Mouse (Mus musculus): Measurements from ENCODE around the gene Smchd1.
A peak's percentile ranks its signal among the peaks of the same experiment; 100 is the strongest.

The Smchd1 gene

DNA sequence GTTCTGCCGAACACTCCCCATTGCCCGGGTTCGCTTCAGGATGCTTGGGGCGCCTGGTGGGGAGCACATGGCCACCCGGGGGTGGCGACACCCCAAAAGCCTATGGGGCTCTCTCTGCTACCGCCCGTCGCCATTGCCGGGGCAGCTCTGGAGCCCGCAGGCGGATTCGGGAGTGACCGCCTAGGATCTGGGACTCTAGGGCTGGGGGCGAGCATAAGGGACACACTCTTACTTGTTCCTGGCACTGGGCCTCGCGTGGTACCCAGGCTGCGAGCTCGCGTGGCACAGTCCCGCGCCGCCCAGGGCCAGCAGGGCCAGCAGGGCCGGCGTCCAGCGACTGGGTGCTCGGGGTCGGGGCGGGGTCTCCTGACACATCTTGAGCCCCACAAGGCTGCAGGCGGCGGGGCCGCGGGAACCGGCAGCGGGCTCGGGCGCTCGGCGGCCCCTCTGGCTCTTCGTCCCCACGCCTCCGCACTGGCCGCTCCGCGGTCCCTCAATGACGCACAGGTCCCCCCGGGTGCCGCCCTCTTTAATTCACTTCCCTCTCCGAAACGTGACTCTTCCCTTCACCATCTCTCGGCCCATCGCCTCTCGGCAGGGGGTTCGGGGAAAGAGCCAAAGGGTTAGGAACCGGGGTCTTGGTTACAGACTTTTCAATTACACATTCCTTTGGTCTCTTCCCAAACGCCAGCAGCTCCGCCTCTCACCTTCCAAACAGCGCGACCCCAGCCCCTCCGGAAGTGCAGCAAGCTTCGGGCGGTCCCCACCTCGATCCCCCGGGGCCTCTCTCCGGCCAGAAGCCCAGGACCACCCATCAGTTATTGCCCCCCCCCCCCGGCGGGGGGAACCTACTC lies 164.4 kb downstream of the Smchd1 start:
- peak; percentile 63 to 67 for DNase-seq (ENCODE audit: low spot score in 2 of 2)

DNA sequence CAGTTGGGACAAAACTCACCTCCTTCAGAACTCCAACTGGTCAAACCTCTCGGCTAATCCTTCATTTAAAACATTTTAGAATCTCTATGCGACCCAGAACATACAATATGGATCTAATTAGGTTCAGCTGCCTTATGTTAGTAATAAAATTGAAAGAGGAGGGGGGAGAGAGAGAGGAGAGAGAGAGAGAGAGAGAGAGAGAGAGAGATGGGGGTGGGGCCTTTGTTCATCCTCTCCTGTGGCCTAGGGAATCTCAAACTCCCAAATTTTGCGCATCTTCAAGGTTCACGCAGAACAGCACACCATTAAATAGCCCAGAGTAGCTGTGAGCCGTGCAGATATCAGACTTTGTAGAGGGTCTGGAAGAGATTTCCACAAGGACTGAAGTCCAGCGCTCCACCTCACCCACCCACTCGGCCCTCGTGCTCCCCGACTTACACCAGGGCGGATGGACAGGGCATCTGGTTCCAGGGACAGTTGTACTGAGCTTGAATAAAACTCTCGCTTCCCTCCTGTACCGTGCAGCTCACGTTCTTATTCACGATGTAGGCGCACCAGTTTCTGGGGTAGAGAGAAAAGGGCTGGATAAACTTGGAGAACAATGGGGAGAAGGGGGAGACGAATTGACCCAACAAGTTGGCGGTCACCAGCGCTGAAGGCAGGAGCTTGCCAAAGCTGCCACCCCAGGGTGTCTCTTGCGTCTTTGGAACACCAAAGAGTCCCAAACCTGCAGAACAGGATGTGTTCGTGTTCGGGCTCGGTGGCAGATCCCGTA lies 165.2 kb downstream of the Smchd1 start:
- DNase-seq (ENCODE audit: low spot score in 2 of 2): no peak

DNA sequence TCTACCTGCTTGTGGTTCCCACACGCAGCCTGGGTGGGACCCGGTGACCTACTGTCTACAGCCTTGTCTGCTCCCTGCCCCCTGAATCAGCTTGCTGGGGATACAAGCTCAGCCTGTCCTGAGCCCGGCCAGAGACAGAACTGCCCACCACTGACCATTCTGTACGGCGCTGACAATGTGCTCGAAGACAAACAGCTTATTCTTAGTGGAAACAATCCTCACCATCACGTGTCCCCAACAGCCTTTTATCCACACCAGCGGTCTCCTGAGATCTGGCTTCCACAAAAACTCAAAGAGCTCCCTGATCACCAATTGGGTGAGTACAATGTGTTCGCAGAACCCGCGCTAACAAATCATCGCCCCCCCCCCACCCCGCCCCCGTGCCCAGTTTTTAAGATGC lies 166.0 kb downstream of the Smchd1 start:
- DNase-seq (ENCODE audit: low spot score in 2 of 2): no peak

DNA sequence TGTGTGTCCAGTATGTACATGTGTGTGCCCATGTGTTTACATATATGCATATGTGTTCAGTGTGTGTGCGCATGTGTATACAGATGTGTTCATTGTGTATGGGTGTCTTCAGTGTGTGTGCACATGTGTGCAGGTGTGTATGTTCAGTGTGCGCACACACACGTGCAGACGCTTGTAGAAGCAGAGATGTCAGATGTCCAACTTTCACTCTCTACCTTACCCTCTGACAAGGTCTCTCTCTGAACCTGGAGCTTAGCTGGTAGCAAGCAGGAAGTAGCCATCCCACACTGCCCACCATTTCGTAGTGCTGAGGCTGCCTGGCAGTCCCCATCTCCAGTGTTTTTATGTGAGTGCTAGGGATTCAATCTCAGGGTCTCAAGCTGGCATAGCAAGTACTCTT lies 166.8 kb downstream of the Smchd1 start:
- DNase-seq (ENCODE audit: low spot score in 2 of 2): no peak

DNA sequence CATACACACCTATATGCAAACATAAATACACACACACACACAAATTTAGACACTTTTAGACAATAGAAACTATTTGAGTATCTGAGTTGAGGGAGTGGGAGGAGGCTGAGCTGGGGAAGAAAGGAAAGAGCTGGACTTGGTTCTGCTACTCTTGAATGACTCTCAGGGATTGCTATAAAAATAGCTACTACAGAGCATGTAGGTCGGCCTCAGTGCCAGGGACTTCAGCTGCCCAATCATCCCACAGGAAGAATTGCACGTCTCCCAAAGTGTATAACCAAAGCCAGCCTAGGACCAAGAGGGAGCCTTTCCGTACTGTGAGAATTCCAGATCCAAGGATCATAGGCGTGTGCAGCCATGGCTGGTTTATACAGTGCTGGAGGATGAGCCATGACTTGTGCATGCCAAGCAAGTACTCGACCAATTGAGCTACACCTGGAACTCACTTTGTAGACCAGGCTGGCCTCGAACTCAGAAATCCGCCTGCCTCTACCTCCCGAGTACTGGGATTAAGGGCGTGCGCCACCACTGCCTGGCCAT lies 167.8 kb downstream of the Smchd1 start:
- DNase-seq (ENCODE audit: low spot score in 2 of 2): no peak

DNA sequence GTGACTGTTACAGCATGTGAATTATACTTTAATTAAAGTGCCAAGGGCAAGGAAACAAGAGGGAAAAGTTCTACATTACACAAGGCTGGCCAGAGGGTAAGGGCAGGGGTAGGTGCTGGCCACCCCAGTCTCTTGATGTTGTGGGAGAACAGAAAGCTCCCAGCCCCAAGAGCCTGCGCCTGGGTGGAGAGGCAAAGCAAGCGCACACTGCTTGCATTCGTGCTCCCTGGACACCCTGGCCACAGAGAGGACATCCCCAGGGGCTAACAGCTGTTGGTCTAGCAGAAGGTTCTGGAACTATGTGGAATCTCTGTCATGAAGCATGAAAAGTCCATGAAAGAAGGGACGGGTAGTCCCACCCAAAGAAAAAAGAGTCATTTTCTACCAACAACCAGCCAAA lies 168.4 kb downstream of the Smchd1 start:
- no peak for DNase-seq (ENCODE audit: low spot score in 2 of 2)

DNA sequence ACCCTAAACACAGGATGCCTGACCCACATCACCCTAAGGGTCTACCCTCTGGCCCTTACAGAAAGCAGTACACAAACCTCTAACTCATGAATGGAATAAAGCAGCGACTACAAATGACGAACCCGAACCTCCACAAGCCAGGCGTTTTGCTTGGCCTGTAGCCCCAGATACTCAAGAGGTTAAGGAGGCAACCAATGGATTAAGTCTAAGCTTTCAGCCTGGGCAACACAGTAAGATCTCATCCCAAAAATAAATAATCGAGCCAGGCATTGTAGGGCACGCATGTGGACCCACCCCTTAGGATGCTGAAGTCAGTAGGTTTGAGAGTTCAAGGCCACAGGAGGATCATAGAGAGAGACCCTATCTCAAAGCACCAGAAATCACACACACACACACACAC lies 169.1 kb downstream of the Smchd1 start:
- no peak for DNase-seq (ENCODE audit: low spot score in 2 of 2)

DNA sequence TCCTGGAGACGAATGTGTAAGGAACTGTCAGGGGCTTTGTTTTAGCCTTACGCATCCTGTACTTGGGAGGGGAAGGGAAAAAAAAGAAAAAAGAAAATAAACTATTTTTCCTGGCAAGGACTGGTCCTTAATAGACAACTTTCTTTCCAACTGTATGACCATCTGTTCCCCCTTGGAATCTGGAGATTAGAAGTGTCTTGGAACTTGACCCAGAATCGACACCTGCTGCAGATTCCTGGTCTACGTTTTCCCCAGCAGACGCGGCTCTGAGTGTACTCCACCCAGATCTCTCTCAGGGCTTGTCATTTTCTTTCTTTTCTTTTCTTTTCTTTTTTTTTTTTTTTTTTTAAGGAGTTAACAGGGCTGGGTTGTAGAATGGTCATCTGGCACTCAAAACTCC lies 171.7 kb downstream of the Smchd1 start:
- no peak for DNase-seq (ENCODE audit: low spot score in 2 of 2)

DNA sequence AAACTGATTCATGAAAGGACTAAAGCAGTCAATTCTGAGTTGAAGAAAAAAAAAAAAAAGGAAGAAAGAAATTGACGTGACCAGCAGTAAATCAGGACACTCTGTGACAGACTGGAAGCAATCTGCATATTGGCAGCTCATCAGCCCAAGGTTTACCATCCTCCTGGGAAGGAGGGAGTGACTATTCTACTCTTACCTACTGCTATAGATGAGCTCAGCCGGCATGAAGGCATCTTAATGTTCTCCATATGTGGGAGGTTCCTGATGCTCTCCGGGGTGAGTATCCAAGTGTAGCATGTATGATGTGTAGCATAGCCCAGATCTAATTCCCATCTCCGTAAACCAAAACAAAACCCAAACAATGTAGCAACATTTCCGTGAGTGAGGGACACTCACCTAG lies 173.7 kb downstream of the Smchd1 start:
- DNase-seq (ENCODE audit: low spot score in 2 of 2): no peak

DNA sequence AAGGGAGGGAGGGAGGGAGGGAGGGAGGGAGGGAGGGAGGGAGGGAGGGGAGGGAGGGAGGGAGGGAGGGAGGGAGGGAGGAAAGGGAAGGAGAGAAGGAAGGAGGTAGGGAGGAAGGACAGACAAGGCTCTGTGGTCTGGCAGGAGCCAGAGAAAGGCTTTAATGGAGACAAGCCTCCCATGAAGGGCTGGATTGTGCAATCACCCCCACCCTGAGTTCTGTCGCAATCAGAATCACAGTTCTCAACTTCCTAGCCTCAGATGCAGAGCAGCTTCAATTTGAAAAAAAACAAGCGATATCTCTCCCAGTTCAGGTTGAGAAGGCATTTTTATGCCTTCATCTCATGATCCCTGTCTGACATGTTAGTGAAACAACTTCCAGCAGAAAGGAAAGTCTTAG lies 174.8 kb downstream of the Smchd1 start:
- no peak for DNase-seq (ENCODE audit: low spot score in 2 of 2)

DNA sequence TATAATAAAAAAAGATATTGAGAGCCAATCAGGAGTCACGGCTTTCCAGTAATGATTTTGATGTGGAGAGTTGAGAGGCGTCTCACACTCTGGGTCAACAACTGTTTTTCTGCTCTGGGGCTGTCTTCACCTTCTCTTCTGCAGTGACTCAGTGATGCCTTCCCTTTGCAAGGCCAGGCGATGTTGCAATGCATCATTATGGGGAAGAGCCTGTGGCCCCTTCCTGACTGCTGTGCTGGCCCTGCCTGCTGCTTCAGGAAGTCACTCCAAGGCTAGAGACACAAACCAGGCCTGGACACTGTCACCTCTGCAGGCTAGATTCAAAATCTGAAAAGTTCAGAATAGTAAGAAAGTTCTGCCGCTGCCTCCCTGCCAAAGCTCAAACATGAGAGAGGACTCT lies 175.3 kb downstream of the Smchd1 start:
- no peak for DNase-seq (ENCODE audit: low spot score in 2 of 2)

DNA sequence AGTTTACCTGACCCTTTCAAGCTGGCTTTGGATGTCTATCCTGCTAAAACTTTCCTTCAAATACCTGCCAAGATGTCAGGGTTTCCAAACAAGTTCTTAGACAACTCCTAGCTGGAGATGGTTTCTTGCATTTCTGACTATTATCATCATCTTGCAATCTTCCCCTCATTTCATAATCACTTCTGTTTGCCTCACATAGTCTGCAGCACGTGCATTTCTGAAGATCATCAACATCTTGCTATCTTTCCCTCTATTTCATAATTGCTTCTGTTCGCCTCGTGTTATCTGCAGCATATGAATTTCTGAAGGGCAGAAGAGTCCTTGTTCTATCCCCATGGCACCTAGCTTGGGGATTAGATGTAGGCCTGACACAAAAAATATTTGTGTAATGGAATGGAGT lies 180.6 kb downstream of the Smchd1 start:
- no peak for DNase-seq (ENCODE audit: low spot score in 2 of 2)
